Mouse (Mus musculus): ENCODE data around the gene Padi6.

Padi6 gene

GRCm38 (mm10) chr4:140708297-140708927 is 34.0 kb downstream of the Padi6 start:
- in situ Hi-C loops (cut with MboI, MseI): loop anchor here (10.0 kb wide), 1 partner anchor 716 kb away; the partner anchor contains the start of gene Hspb7

GRCm38 (mm10) chr4:140707615-140708014 is 34.8 kb downstream of the Padi6 start:
- in situ Hi-C loops (cut with MboI, MseI): loop anchor here (10.0 kb wide), 1 partner anchor 717 kb away; the partner anchor contains the start of gene Hspb7

GRCm38 (mm10) chr4:140704166-140704565 is 38.3 kb downstream of the Padi6 start:
- in situ Hi-C loops (cut with MboI, MseI): loop anchor here (10.0 kb wide), 1 partner anchor 721 kb away; the partner anchor contains the start of gene Hspb7

- in situ Hi-C loops (cut with MboI, MseI): loop anchor here (10.0 kb wide), 1 partner anchor 721 kb away; the partner anchor contains the start of gene Hspb7
These were observed 38.8 kb downstream of the Padi6 start for GRCm38 (mm10) chr4:140703636-140704035.

- in situ Hi-C loops (cut with MboI, MseI): loop anchor here (10.0 kb wide), 1 partner anchor 722 kb away; the partner anchor contains the start of gene Hspb7
These were observed 39.7 kb downstream of the Padi6 start for GRCm38 (mm10) chr4:140702611-140703327.

GRCm38 (mm10) chr4:140701716-140702561 is 40.5 kb downstream of the Padi6 start:
- in situ Hi-C loops (cut with MboI, MseI): loop anchor here (10.0 kb wide), 1 partner anchor 723 kb away; the partner anchor contains the start of gene Hspb7

- in situ Hi-C loops (cut with MboI, MseI): loop anchor here (10.0 kb wide), 1 partner anchor 724 kb away; the partner anchor contains the start of gene Hspb7
These were observed 41.3 kb downstream of the Padi6 start for GRCm38 (mm10) chr4:140701049-140701715.

- in situ Hi-C loops (cut with MboI, MseI): loop anchor here (10.0 kb wide), 1 partner anchor 724 kb away; the partner anchor contains the start of gene Hspb7
These were observed 42.0 kb downstream of the Padi6 start, which contains the start of gene Rcc2 for GRCm38 (mm10) chr4:140700269-140701018. TSS of gene Rcc2 (plus strand) at chr4:140700541.

- in situ Hi-C loops (cut with MboI, MseI): loop anchor here (10.0 kb wide), 1 partner anchor 725 kb away; the partner anchor contains the start of gene Hspb7
These were observed 42.9 kb downstream of the Padi6 start for GRCm38 (mm10) chr4:140699441-140700127.

GRCm38 (mm10) chr4:140695675-140696585 is 46.5 kb downstream of the Padi6 start:
- in situ Hi-C loops (cut with MboI, MseI): no loop called here

- in situ Hi-C loops (cut with MboI, MseI): no loop called here
These were observed 47.3 kb downstream of the Padi6 start for GRCm38 (mm10) chr4:140695146-140695545.

GRCm38 (mm10) chr4:140694551-140695060 is 47.8 kb downstream of the Padi6 start:
- in situ Hi-C loops (cut with MboI, MseI): no loop called here

GRCm38 (mm10) chr4:140693513-140693912 is 48.9 kb downstream of the Padi6 start:
- in situ Hi-C loops (cut with MboI, MseI): no loop called here

- in situ Hi-C loops (cut with MboI, MseI): no loop called here
These were observed 51.0 kb downstream of the Padi6 start for GRCm38 (mm10) chr4:140691481-140691880.

GRCm38 (mm10) chr4:140689873-140690655 is 52.4 kb downstream of the Padi6 start:
- in situ Hi-C loops (cut with MboI, MseI): no loop called here

GRCm38 (mm10) chr4:140688826-140689425 is 53.5 kb downstream of the Padi6 start:
- in situ Hi-C loops (cut with MboI, MseI): no loop called here

Measured in T-helper 1 cell (primary cell).